Mouse (Mus musculus) cerebellum, adult 2 months (tissue): Measurements from ENCODE around the gene Lmod1. TPM values are rescaled to one million over a fixed set of nuclear protein-coding genes. Genes with fewer than 3 reads are reported as not detected.

Experiments used
- DNase-seq, 2 experiments: peaks; one replicate each; pipeline ENCODE4 v3.0.0; 2021
- H3K27ac ChIP-seq: fragments of 200-500 bp; 2 replicates; pipeline ENCODE4 v1.5.1; 2012; ENCODE audit warnings: low read length, control low read depth, inconsistent platforms; ENCODE audit not compliant: insufficient read depth
- H3K27me3 ChIP-seq: fragments of 200-500 bp; 2 replicates; pipeline ENCODE4 v1.6.1; 2012; ENCODE audit warnings: inconsistent platforms, mild to moderate bottlenecking, low read length, moderate library complexity; ENCODE audit not compliant: control insufficient read depth, insufficient read depth
- H3K4me1 ChIP-seq: fragments of 200-500 bp; 2 replicates; pipeline ENCODE4 v1.6.1; 2011; ENCODE audit warnings: low read length; ENCODE audit not compliant: control insufficient read depth, insufficient read depth
- H3K4me3 ChIP-seq: fragments of 200-500 bp; replicated peaks from 2 replicates; pipeline ENCODE3; 2011; ENCODE audit warnings: mild to moderate bottlenecking, low read depth, low read length, control low read depth; ENCODE audit not compliant: insufficient read depth
- CTCF ChIP-seq: fragments of 200-500 bp; IDR thresholded peaks from 2 replicates; pipeline ENCODE4 v1.5.1; 2011; ENCODE audit warnings: low read depth, mild to moderate bottlenecking, control low read depth, low read length, moderate library complexity, borderline replicate concordance; ENCODE audit not compliant: insufficient read depth
- POLR2A ChIP-seq: fragments of 200-500 bp; IDR thresholded peaks from 2 replicates; pipeline ENCODE4 v1.6.1; 2011; ENCODE audit warnings: low read length, control low read depth, borderline replicate concordance; ENCODE audit not compliant: insufficient read depth
- WGBS: fragments of 180-500 bp; shearing (Covaris S2); methylation state at CpG from one replicate; pipeline ENCODE4 v1.1.7; 2018; 5-methylcytosine and 5-hydroxymethylcytosine counted together
- polyA plus RNA-seq: library from polyadenylated mRNA; depleted of rRNA; stranded (reverse); fragments of >200 nt; gene quantifications from 2 replicates; pipeline ENCODE4 v1.2.3, GENCODE M21; 2012

The Lmod1 gene
- polyA plus RNA-seq, 1 experiment, result 0.47 TPM

- 58% methylated on average over 8 of the region's 8 CpGs for WGBS
- H3K27ac ChIP-seq, result no peak overlapping the region
- no peaks in the 10 kb centered on the region for H3K4me1 ChIP-seq
- TF ChIP-seq CTCF (no peak), POLR2A (no peak)
- no peak overlapping the region for H3K4me3 ChIP-seq
- no peaks in the 10 kb centered on the region; the same call in 1 of the 2 replicates for H3K27me3 ChIP-seq
- DNase-seq, result no peak
Measured at GRCm38 (mm10) chr1:135341947-135342346, 17.3 kb downstream of the Lmod1 start.

GRCm38 (mm10) chr1:135344026-135344425, 19.4 kb downstream of the Lmod1 start:
- Histone ChIP-seq H3K27me3 (no peaks in the 10 kb centered on the region; the same call in 1 of the 2 replicates), H3K4me1 (no peaks in the 10 kb centered on the region), H3K4me3 (no peak overlapping the region), H3K27ac (no peak overlapping the region)
- TF ChIP-seq POLR2A (no peak), CTCF (no peak)
- no peak for DNase-seq
- 60% methylated on average over 4 of the region's 4 CpGs for WGBS

- Histone ChIP-seq H3K4me1 (no peaks in the 10 kb centered on the region), H3K4me3 (no peak overlapping the region), H3K27me3 (no peaks in the 10 kb centered on the region; the same call in 1 of the 2 replicates), H3K27ac (no peak overlapping the region)
- 65% methylated on average over 3 of the region's 3 CpGs for WGBS
- no peak for DNase-seq
- TF ChIP-seq CTCF, result no peak
- no peak for TF ChIP-seq POLR2A
Measured at GRCm38 (mm10) chr1:135346891-135347290, 22.3 kb downstream of the Lmod1 start.

GRCm38 (mm10) chr1:135347498-135348169, 23.0 kb downstream of the Lmod1 start:
- no peak for TF ChIP-seq POLR2A
- no peak for TF ChIP-seq CTCF
- H3K27me3 ChIP-seq, result no peaks in the 10 kb centered on the region
- H3K4me3 ChIP-seq, result no peak overlapping the region
- 53% methylated on average over 4 of the region's 4 CpGs for WGBS
- DNase-seq, result peak in 1 of 2 experiments; percentile 11
- no peaks in the 10 kb centered on the region for H3K4me1 ChIP-seq
- no peak overlapping the region for H3K27ac ChIP-seq

GRCm38 (mm10) chr1:135351953-135352352, 27.3 kb downstream of the Lmod1 start:
- no peaks in the 10 kb centered on the region for H3K27me3 ChIP-seq
- H3K27ac ChIP-seq, result no peak overlapping the region
- 65% methylated on average over 3 of the region's 3 CpGs for WGBS

GRCm38 (mm10) chr1:135359071-135359470, 34.5 kb downstream of the Lmod1 start:
- no peak for TF ChIP-seq CTCF
- TF ChIP-seq POLR2A, result no peak
- no peak overlapping the region for H3K27ac ChIP-seq
- WGBS, result 19% methylated on average over 2 of the region's 2 CpGs
- H3K4me1 ChIP-seq, result no peaks in the 10 kb centered on the region
- H3K27me3 ChIP-seq, result no peaks in the 10 kb centered on the region
- no peak overlapping the region for H3K4me3 ChIP-seq
- no peak for DNase-seq

More at GRCm38 (mm10) chr1:135351953-135352352, 27.3 kb downstream of the Lmod1 start:
- H3K4me1 ChIP-seq, result no peaks in the 10 kb centered on the region
- no peak for TF ChIP-seq POLR2A
- no peak for TF ChIP-seq CTCF
- DNase-seq, result no peak
- no peak overlapping the region for H3K4me3 ChIP-seq

- H3K4me1 ChIP-seq, result no peaks in the 10 kb centered on the region
- DNase-seq, result no peak
- no peak overlapping the region for H3K4me3 ChIP-seq
- no peaks in the 10 kb centered on the region for H3K27me3 ChIP-seq
- H3K27ac ChIP-seq, result no peak overlapping the region
- TF ChIP-seq CTCF, result no peak
- no peak for TF ChIP-seq POLR2A
- WGBS, result 39% methylated on average over 4 of the region's 4 CpGs
Measured at GRCm38 (mm10) chr1:135361491-135361890, 36.9 kb downstream of the Lmod1 start.

GRCm38 (mm10) chr1:135362115-135362514, 37.5 kb downstream of the Lmod1 start:
- DNase-seq, result no peak
- Histone ChIP-seq H3K27me3 (no peaks in the 10 kb centered on the region), H3K27ac (no peak overlapping the region), H3K4me1 (no peaks in the 10 kb centered on the region), H3K4me3 (no peak overlapping the region)
- no peak for TF ChIP-seq POLR2A
- no peak for TF ChIP-seq CTCF
